Mouse (Mus musculus) limb, embryonic 12.5 days (tissue): Measurements from ENCODE around the gene Cyth3. TPM values are rescaled to one million over a fixed set of nuclear protein-coding genes. Genes with fewer than 3 reads are reported as not detected.

Experiments used
- ATAC-seq: fragments of 200-750 bp; cut with Nextera tagmentation; 2 replicates; pipeline ENCODE4 v1.8.0; 2017; ENCODE audit warnings: low read depth, moderate TSS enrichment; ENCODE audit not compliant: insufficient number of reproducible peaks, insufficient read depth, low FRiP score, low TSS enrichment
- H3K27ac ChIP-seq: fragments of 300-500 bp; sonication (generic); 2 replicates; pipeline ENCODE4 v1.5.1; 2016; ENCODE audit warnings: mild to moderate bottlenecking, moderate library complexity
- H3K27me3 ChIP-seq: fragments of 300-500 bp; sonication (generic); 2 replicates; pipeline ENCODE4 v1.6.1; 2016; ENCODE audit warnings: mild to moderate bottlenecking, moderate library complexity
- H3K36me3 ChIP-seq: fragments of 300-500 bp; sonication (generic); 2 replicates; pipeline ENCODE4 v1.6.1; 2016; ENCODE audit warnings: mild to moderate bottlenecking, moderate library complexity
- H3K4me1 ChIP-seq: fragments of 300-500 bp; sonication (generic); replicated peaks from 2 replicates; pipeline ENCODE4 v1.6.1; 2016
- H3K4me2 ChIP-seq: fragments of 300-500 bp; sonication (generic); 2 replicates; pipeline ENCODE4 v1.6.1; 2016; ENCODE audit warnings: mild to moderate bottlenecking, moderate library complexity
- H3K4me3 ChIP-seq: fragments of 300-500 bp; sonication (generic); replicated peaks from 2 replicates; pipeline ENCODE4 v1.5.1; 2016; ENCODE audit warnings: mild to moderate bottlenecking
- H3K9ac ChIP-seq: fragments of 300-500 bp; sonication (generic); replicated peaks from 2 replicates; pipeline ENCODE4 v1.6.1; 2016; ENCODE audit warnings: mild to moderate bottlenecking, moderate library complexity
- H3K9me3 ChIP-seq: fragments of 300-500 bp; sonication (generic); 2 replicates; pipeline ENCODE4 v1.6.1; 2016; ENCODE audit warnings: mild to moderate bottlenecking, moderate library complexity
- WGBS: fragments of 180-500 bp; shearing (Covaris S2); methylation state at CpG from one replicate; pipeline ENCODE4 v1.1.7; 2016; 5-methylcytosine and 5-hydroxymethylcytosine counted together
- polyA plus RNA-seq: library from polyadenylated mRNA; unstranded; fragments of >200 nt; fragmentation: Nextera tagmentation; extraction: Ambion mirVana; gene quantifications from 2 replicates; pipeline ENCODE4 v1.2.1, GENCODE M21; 2016

The Cyth3 gene
- polyA plus RNA-seq, 1 experiment from 2014 or later = 53.2 TPM

DNA sequence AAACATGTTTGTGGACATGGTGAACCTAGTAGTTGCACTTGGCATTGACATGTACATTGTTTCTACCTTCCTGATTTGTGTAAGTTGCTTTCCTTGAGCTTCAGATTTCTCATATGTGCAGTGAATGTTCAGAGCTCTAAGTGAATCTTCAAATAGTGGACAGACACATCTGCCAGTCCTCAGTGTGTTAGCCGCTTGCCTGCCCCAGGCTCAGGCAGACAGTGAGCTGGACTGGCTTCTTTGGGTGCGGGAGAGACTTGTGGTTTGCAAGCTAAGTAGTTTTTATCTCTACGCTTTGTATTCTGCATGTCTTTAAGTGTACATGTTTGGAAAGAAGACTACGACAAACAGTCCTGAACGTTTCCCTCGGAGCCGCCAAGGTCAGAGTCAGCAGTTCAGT lies 13.9 kb downstream of the Cyth3 start:
- WGBS = 90% methylated on average over 7 of the region's 7 CpGs
- peaks cover 95% of the 10 kb centered on the region for H3K4me1 ChIP-seq
- H3K4me3 ChIP-seq = no peak overlapping the region
- H3K9me3 ChIP-seq = no peaks in the 10 kb centered on the region
- no peak overlapping the region for H3K4me2 ChIP-seq
- no peak for ATAC-seq
- no peaks in the 10 kb centered on the region for H3K27me3 ChIP-seq
- no peak overlapping the region; the same call in 1 of the 2 replicates for H3K9ac ChIP-seq
- H3K27ac ChIP-seq = no peak overlapping the region
- H3K36me3 ChIP-seq = no peaks in the 10 kb centered on the region

GRCm38 (mm10) chr5:143637832-143638420 lies 15.7 kb downstream of the Cyth3 start:
- 36% methylated on average over 11 of the region's 11 CpGs for WGBS

GRCm38 (mm10) chr5:143638516-143639270 lies 16.4 kb downstream of the Cyth3 start:
- no peaks in the 10 kb centered on the region for H3K9me3 ChIP-seq
- no peak for ATAC-seq
- no peaks in the 10 kb centered on the region for H3K27me3 ChIP-seq
- peaks cover 88% of the 10 kb centered on the region for H3K4me1 ChIP-seq
- WGBS = 38% methylated on average over 7 of the region's 7 CpGs
- peak overlapping the region; percentile 85 for H3K27ac ChIP-seq
- no peaks in the 10 kb centered on the region for H3K36me3 ChIP-seq
- H3K4me2 ChIP-seq = peak overlapping the region; percentile 30
- no peak overlapping the region for H3K9ac ChIP-seq
- no peak overlapping the region for H3K4me3 ChIP-seq

More at GRCm38 (mm10) chr5:143637832-143638420, 15.7 kb downstream of the Cyth3 start:
- H3K27ac ChIP-seq = peak overlapping the region; percentile 85
- no peaks in the 10 kb centered on the region for H3K27me3 ChIP-seq
- H3K9me3 ChIP-seq = no peaks in the 10 kb centered on the region
- ATAC-seq = 0 out of 2 replicates have a peak, but pooled peaks have one; percentile 29
- peak overlapping the region; percentile 30 for H3K4me2 ChIP-seq
- H3K9ac ChIP-seq = no peak overlapping the region
- no peak overlapping the region for H3K4me3 ChIP-seq
- no peaks in the 10 kb centered on the region for H3K36me3 ChIP-seq
- H3K4me1 ChIP-seq = peaks cover 94% of the 10 kb centered on the region

DNA sequence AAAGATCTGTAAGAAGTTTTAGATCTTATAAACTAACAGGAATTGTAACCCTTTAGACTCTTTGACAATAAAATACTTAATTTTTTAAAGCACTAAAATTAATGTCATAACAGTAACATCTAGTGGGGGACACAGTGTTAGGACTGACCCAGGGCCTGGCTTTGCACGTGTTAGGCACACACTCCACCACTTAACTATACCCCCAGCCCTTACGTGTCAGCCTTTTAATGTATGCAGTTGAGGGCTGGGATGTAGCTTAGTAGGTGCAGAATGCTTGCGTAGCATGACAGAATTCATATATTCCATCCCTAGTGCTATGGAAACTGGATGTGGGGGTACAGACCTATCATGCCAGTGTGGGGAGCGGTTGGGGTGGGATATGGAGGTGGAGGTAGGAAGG lies 17.1 kb downstream of the Cyth3 start:
- Histone ChIP-seq H3K27ac (peak overlapping the region; percentile 56; the same call in 1 of the 2 replicates), H3K4me3 (no peak overlapping the region), H3K27me3 (no peaks in the 10 kb centered on the region), H3K9me3 (no peaks in the 10 kb centered on the region), H3K4me2 (no peak overlapping the region), H3K9ac (no peak overlapping the region), H3K4me1 (peaks cover 86% of the 10 kb centered on the region), H3K36me3 (no peaks in the 10 kb centered on the region)
- no peak for ATAC-seq
- WGBS = 87% methylated on average over 4 of the region's 4 CpGs

GRCm38 (mm10) chr5:143639810-143640209 lies 17.6 kb downstream of the Cyth3 start:
- H3K36me3 ChIP-seq = no peaks in the 10 kb centered on the region
- 69% methylated on average over 7 of the region's 7 CpGs for WGBS
- no peak overlapping the region for H3K27ac ChIP-seq
- no peak for ATAC-seq
- H3K4me1 ChIP-seq = peaks cover 85% of the 10 kb centered on the region
- H3K9ac ChIP-seq = no peak overlapping the region
- no peaks in the 10 kb centered on the region for H3K9me3 ChIP-seq
- no peak overlapping the region for H3K4me2 ChIP-seq
- H3K27me3 ChIP-seq = no peaks in the 10 kb centered on the region
- no peak overlapping the region for H3K4me3 ChIP-seq

DNA sequence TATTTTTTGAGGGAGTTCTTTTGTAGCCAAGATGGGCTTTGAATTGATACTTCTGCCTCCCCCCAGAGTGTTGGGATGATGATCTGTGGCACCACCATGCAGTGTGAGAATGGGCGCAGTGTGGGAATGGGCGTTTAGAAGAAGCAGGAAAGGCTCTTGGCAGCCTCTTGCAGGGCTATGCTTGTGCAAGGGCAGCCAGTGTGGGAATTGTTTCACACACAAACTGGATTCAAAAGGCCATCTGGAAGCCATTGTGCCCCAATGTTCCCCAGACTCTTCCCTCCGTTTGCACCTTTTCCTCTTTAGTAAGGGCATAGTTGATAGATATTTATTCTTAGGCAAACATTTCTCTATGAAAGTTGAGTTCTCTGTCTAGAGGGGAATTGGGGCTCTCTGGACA lies 19.3 kb downstream of the Cyth3 start:
- H3K36me3 ChIP-seq = no peaks in the 10 kb centered on the region
- peak overlapping the region; percentile 88 for H3K27ac ChIP-seq
- peaks cover 72% of the 10 kb centered on the region for H3K4me1 ChIP-seq
- 0 out of 2 replicates have a peak overlapping the region, but pooled peaks have one; percentile 7 for H3K4me2 ChIP-seq
- H3K9ac ChIP-seq = no peak overlapping the region
- no peaks in the 10 kb centered on the region for H3K9me3 ChIP-seq
- no peak overlapping the region for H3K4me3 ChIP-seq
- ATAC-seq = no peak
- no peaks in the 10 kb centered on the region for H3K27me3 ChIP-seq
- WGBS = 38% methylated on average over 3 of the region's 3 CpGs

GRCm38 (mm10) chr5:143642262-143642831 lies 20.1 kb downstream of the Cyth3 start:
- Histone ChIP-seq H3K9ac (no peak overlapping the region), H3K36me3 (no peaks in the 10 kb centered on the region), H3K9me3 (no peaks in the 10 kb centered on the region), H3K4me1 (peaks cover 65% of the 10 kb centered on the region), H3K27me3 (no peaks in the 10 kb centered on the region), H3K4me3 (no peak overlapping the region), H3K4me2 (0 out of 2 replicates have a peak overlapping the region, but pooled peaks have one; percentile 7), H3K27ac (peak overlapping the region; percentile 88)
- ATAC-seq = peak; percentile 80
- WGBS = 14% methylated on average over 4 of the region's 4 CpGs

DNA sequence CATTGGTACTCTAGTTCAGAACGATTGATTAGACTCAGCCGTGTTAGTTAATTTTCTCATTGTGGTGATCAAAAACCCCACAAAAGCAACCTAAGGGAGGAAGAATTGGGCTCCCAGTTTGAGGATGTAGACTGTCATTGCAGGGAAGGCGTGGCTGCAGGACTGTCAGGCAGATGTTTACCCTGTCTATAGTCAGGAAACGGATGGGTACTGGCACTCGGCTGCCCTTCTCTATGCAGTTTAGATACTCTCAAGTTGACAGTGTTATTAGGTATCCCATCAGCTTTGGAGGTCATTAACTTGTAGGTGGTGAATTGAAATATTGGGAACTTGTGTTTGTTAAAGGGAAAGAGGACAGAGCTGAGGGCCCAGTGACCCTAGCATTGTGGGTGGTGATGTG lies 23.7 kb downstream of the Cyth3 start:
- no peak overlapping the region for H3K9ac ChIP-seq
- H3K4me1 ChIP-seq = peaks cover 37% of the 10 kb centered on the region
- H3K9me3 ChIP-seq = peaks cover 6% of the 10 kb centered on the region; the same call in 1 of the 2 replicates
- no peak for ATAC-seq
- WGBS = 75% methylated on average over 5 of the region's 5 CpGs
- H3K27ac ChIP-seq = no peak overlapping the region
- H3K27me3 ChIP-seq = no peaks in the 10 kb centered on the region
- H3K4me2 ChIP-seq = no peak overlapping the region
- H3K4me3 ChIP-seq = no peak overlapping the region
- H3K36me3 ChIP-seq = peaks cover 13% of the 10 kb centered on the region; the same call in 1 of the 2 replicates

GRCm38 (mm10) chr5:143647412-143647811 lies 25.2 kb downstream of the Cyth3 start:
- WGBS = 91% methylated on average over 2 of the region's 2 CpGs
- ATAC-seq = no peak

DNA sequence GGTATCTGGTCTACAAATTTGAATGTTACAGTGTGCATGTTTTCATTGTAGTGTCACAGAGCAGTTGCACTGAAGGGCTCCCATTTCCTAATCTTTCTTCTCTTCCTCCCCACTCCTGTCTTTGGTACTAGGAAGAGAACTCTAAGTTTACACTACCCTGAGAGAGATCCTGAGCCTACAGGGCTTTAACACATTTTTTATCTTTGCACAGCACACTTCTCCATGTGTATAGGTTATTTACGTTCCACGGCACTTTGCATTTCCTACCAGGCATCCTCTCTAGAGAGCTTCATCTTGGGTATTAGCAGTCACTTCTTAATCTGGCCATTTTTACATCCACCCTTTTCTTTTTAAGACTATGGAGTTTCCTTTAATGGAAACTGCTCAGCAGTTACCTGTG lies 25.8 kb downstream of the Cyth3 start:
- no peak for ATAC-seq
- Histone ChIP-seq H3K36me3 (peaks cover 13% of the 10 kb centered on the region; the same call in 1 of the 2 replicates), H3K27me3 (no peaks in the 10 kb centered on the region), H3K9me3 (peaks cover 6% of the 10 kb centered on the region; the same call in 1 of the 2 replicates), H3K27ac (no peak overlapping the region), H3K4me1 (peaks cover 38% of the 10 kb centered on the region), H3K4me3 (no peak overlapping the region), H3K4me2 (no peak overlapping the region), H3K9ac (no peak overlapping the region)
- 82% methylated on average over 2 of the region's 2 CpGs for WGBS

More at GRCm38 (mm10) chr5:143647412-143647811, 25.2 kb downstream of the Cyth3 start:
- Histone ChIP-seq H3K9ac (no peak overlapping the region), H3K4me1 (peaks cover 37% of the 10 kb centered on the region), H3K4me3 (no peak overlapping the region), H3K27me3 (no peaks in the 10 kb centered on the region), H3K36me3 (peaks cover 13% of the 10 kb centered on the region; the same call in 1 of the 2 replicates), H3K9me3 (peaks cover 6% of the 10 kb centered on the region; the same call in 1 of the 2 replicates), H3K27ac (no peak overlapping the region), H3K4me2 (no peak overlapping the region)

- no peak overlapping the region for H3K4me2 ChIP-seq
- ATAC-seq = no peak
- H3K27me3 ChIP-seq = no peaks in the 10 kb centered on the region
- H3K9ac ChIP-seq = no peak overlapping the region
- peaks cover 44% of the 10 kb centered on the region for H3K4me1 ChIP-seq
- peaks cover 6% of the 10 kb centered on the region; the same call in 1 of the 2 replicates for H3K9me3 ChIP-seq
- no peak overlapping the region for H3K4me3 ChIP-seq
- H3K36me3 ChIP-seq = peaks cover 13% of the 10 kb centered on the region; the same call in 1 of the 2 replicates
- 91% methylated on average over 6 of the region's 6 CpGs for WGBS
- no peak overlapping the region for H3K27ac ChIP-seq
Observed at GRCm38 (mm10) chr5:143649168-143649567, 26.9 kb downstream of the Cyth3 start.
